Mouse (Mus musculus) layer of hippocampus, adult 11-12 months (tissue): ENCODE results near the gene Dtx1.

ENCODE experiments used
- DNase-seq: peaks from one replicate; pipeline ENCODE4 v3.0.0; 2022; ENCODE audit warnings: low spot score

The Dtx1 gene

DNA sequence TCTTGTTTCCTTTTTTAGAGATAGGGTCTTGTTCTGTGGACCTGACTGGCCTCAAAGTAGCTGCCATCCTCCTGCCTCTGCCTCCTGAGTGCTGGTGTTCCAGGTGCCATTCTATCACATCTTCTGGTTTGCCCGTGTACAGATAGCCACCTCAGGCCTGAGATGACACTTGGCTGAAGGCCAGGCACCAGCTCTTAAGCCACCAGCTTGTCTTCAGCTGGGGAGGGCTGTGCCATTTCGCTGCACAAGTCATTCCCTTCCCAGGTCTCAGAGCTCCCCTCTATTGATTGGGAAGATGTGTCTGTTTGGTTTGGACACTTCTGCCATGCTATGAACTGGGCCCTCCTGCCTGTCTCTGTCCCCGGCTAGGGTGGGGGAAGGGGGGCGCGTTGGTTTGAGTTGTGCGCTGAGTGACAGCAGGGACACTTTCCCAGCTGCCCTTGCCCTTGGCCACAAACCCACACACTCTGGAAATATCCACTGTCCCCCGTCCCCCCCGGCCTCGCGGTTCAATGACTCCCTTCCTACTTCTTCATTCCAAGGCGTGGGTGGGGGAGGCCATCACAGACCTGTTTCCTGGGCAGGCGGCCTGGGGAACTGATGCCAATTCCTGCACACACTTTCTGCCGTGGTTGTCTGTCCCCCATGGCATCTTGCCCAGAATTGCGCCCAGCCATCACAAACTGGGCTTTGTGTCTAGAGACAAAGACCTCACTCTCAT is 68.2 kb downstream of the Dtx1 start:
- DNase-seq, result peak; percentile 52

DNA sequence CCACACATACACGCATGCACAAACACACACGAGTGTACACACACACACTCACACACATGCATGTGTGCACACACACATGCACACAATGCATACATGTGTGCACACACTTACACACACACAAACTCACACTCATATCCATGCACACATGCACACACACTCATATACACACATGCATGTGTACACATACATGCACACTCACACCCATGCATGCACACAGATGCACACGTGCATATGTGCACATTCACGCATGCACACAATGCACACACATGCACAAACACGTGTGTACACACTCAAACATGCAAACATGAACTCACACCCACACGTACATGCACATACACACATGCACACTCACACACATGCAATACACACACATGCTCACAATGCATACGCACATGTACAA is 71.6 kb downstream of the Dtx1 start:
- DNase-seq, result no peak

DNA sequence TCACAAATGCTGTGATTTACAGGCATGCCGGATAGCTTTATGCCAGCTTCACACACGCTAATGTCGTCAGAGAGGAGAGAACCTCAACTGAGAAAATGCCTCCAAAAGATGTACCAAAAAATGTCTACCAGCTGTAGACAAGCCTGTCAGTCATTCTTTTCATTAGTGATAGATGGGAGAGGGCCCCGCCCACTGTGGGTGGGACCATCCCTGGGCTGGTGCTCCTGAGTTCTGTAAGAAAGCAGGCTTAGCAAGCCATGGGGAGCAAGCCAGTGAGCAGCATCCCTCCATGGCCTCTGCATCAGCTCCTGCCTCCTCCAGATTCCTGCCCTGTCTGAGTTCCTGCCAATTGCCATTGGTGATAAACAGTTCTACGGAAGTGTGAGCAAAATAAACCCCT is 76.1 kb downstream of the Dtx1 start:
- no peak for DNase-seq

DNA sequence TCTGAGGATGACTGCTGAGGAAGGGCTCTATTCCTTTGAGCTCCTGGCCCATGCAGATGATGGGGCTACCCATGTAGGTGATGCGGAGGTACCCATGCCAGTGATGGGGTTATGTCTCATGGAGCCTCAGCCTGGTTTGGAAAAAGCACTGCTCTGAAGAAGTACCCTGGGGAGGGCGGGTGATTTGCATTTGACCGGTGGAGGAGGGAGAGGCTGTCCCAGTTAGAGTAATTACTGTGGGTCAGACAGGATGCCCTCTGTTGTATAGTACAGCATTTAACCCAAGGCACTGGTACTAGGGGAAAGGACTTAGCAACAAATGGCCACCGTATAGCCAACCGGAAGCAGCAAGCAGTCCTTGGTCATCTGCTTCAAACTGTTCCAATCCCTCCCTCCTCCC is 76.9 kb downstream of the Dtx1 start:
- DNase-seq, result no peak

DNA sequence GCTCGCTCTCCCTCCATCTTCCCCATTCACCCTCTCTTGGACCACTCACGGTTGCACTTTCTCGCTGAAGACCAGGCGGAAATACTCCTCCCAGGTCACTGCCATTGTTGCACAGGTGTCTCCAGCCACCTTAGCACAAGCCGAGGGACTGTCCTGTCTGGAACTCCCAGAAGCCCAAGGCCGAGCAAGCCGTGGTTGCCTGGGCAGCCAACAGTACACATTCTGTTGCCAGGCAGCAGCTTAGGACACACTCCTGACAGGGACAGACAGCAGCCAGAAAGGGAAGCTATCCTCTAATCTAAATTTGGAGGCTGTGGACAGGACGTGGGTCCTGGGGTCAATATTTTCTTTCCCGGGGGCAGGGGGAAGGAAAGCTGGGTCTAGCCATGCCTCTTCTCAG is 77.6 kb downstream of the Dtx1 start, which contains the start of gene Cfap73:
Cfap73 (minus strand) TSS at position 105 of the 400 bp plus-strand sequence.
- no peak for DNase-seq

DNA sequence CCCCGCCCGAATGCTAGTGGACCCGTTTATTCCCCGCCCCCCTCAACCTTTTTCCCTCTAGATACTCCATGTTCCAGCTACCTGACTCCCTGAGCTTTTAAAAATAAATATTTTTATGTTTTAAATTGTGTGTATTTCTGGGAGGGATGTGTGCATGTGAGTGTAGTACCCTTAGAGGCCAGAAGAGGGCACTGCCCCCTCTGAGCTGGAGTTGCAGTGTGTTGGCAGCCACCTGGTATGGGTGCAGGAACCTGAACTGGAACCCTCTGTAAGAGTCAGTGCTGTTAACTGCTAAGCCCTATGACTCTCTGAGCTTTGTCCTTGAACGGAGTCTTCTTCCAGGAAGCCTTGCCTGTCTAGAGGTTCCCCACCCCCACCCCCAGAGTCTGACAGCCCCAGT is 79.8 kb downstream of the Dtx1 start:
- no peak for DNase-seq

DNA sequence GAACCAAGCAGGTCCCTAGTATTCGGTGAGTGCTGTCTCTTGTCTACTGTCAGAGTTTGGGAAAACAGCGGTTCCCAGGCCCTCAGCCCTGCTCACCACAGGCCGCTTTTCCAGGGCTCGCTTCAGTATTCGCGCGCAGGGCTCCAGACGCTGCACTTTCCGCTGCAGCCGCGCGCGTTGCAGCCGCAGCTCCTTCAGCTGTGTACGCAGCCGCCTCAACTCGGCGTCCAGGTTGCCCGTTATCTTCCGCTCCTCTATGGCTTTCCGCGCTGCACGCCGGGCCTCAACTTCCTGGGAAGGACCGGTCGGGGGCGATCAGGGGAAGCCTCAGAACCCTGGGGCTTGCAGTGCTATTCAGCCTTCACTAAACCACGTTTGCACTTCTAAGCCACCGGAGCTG is 80.6 kb downstream of the Dtx1 start:
- no peak for DNase-seq
